Mouse (Mus musculus) intestine, postnatal 0 days (tissue): ENCODE measurements around the gene Grik1. TPM values are rescaled to one million over a fixed set of nuclear protein-coding genes. Genes with fewer than 3 reads are reported as not detected.

Experiments
- ATAC-seq: fragments of 200-750 bp; cut with Nextera tagmentation; 2 replicates; pipeline ENCODE4 v1.8.0; 2017; ENCODE audit warnings: mild to moderate bottlenecking, moderate TSS enrichment, moderate library complexity
- H3K27ac ChIP-seq: fragments of 300-500 bp; sonication (generic); 2 replicates; pipeline ENCODE4 v1.5.1; 2014; ENCODE audit warnings: mild to moderate bottlenecking, low read depth, low read length, moderate library complexity
- H3K27me3 ChIP-seq: fragments of 300-500 bp; sonication (generic); replicated peaks from 2 replicates; pipeline ENCODE4 v1.6.1; 2014; ENCODE audit warnings: low read length, mixed read lengths; ENCODE audit not compliant: control insufficient read depth, insufficient read depth
- H3K36me3 ChIP-seq: fragments of 300-500 bp; sonication (generic); 2 replicates; pipeline ENCODE4 v1.6.1; 2014; ENCODE audit warnings: mild to moderate bottlenecking, moderate library complexity; ENCODE audit not compliant: control insufficient read depth, insufficient read depth
- H3K4me1 ChIP-seq: fragments of 300-500 bp; sonication (generic); replicated peaks from 2 replicates; pipeline ENCODE4 v1.6.1; 2014; ENCODE audit warnings: antibody characterized with exemption, low read length, mixed read lengths; ENCODE audit not compliant: control insufficient read depth, insufficient read depth
- H3K4me2 ChIP-seq: fragments of 300-500 bp; sonication (generic); replicated peaks from 2 replicates; pipeline ENCODE4 v1.6.1; 2014; ENCODE audit warnings: low read depth, mild to moderate bottlenecking, moderate library complexity
- H3K4me3 ChIP-seq: fragments of 300-500 bp; sonication (generic); 2 replicates; pipeline ENCODE4 v1.5.1; 2014; ENCODE audit warnings: low read depth, low read length
- H3K9ac ChIP-seq: fragments of 300-500 bp; sonication (generic); 2 replicates; pipeline ENCODE4 v1.6.1; 2014; ENCODE audit warnings: mild to moderate bottlenecking, low read depth, low read length
- H3K9me3 ChIP-seq: fragments of 300-500 bp; sonication (generic); 2 replicates; pipeline ENCODE4 v1.6.1; 2016; ENCODE audit warnings: mixed run types; ENCODE audit not compliant: control insufficient read depth
- CTCF ChIP-seq: sonication (generic); IDR thresholded peaks from 2 replicates; pipeline ENCODE4 v1.5.1; 2016; ENCODE audit warnings: low read depth, mild to moderate bottlenecking, control low read depth, antibody characterized with exemption, moderate library complexity
- WGBS: fragments of 180-500 bp; shearing (Covaris S2); extraction: QIAGEN DNeasy Blood & Tissue Kit; methylation state at CpG from one replicate; pipeline ENCODE4 v1.1.7; 2014; 5-methylcytosine and 5-hydroxymethylcytosine counted together
- polyA plus RNA-seq: library from polyadenylated mRNA; unstranded; fragments of >200 nt; fragmentation: Nextera tagmentation; extraction: Ambion mirVana; gene quantifications from 2 replicates; pipeline ENCODE4 v1.2.1, GENCODE M21; 2015

The Grik1 gene
- polyA plus RNA-seq, 1 experiment from 2014 or later, result 0.52 TPM

DNA sequence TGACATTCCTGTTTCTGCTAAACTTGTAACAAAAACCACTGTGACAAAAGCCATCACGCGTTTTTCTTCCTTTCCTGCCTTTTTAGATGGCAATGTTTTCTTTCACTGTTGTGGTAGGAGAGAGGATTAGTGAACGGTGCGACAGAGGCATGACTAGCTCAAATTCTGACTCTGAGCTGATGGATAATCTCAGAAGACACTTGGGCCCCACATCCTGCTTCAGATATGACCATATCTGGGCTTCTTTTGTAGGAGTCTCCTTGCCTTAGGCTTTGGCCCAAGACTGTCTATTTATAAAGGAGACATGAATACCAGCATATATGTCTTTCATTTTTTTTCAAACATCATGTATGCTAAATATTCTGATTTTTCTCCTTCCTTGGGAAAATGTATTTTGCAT, 341.9 kb downstream of the Grik1 start:
- no peak overlapping the region for H3K9ac ChIP-seq
- no peak for ATAC-seq
- H3K4me2 ChIP-seq, result no peak overlapping the region
- H3K36me3 ChIP-seq, result no peaks in the 10 kb centered on the region
- no peaks in the 10 kb centered on the region for H3K27me3 ChIP-seq
- 71% methylated on average over 4 of the region's 4 CpGs for WGBS
- no peak for TF ChIP-seq CTCF
- no peaks in the 10 kb centered on the region for H3K9me3 ChIP-seq
- H3K27ac ChIP-seq, result no peak overlapping the region
- no peak overlapping the region for H3K4me3 ChIP-seq
- H3K4me1 ChIP-seq, result no peaks in the 10 kb centered on the region

DNA sequence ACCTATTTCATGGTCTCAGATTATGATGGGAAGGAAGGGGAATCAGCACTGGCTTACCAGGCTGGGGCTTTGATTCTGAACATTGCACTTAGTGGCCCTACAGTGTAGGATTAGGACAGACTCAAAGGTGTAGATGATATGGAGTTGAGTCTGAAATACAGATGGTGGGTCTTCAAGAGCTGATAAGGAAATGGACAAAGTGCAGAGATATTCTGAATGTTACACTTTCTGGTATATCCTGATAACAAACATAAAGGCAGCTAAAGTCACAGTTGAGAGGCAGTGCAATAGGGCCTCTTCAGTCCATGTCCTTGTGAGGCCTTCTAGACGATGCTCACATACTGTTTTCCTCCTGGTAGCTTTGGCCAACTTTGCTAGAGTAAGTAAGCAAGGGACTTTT, 345.7 kb downstream of the Grik1 start:
- H3K36me3 ChIP-seq, result no peaks in the 10 kb centered on the region
- 55% methylated on average over 1 of the region's 1 CpGs for WGBS
- ATAC-seq, result no peak
- no peaks in the 10 kb centered on the region for H3K27me3 ChIP-seq
- no peak for TF ChIP-seq CTCF
- no peak overlapping the region for H3K4me2 ChIP-seq
- H3K9me3 ChIP-seq, result no peaks in the 10 kb centered on the region
- H3K4me3 ChIP-seq, result no peak overlapping the region
- H3K9ac ChIP-seq, result no peak overlapping the region
- no peaks in the 10 kb centered on the region for H3K4me1 ChIP-seq
- no peak overlapping the region for H3K27ac ChIP-seq

- Histone ChIP-seq H3K4me2 (no peak overlapping the region), H3K9ac (no peak overlapping the region), H3K4me3 (no peak overlapping the region), H3K4me1 (no peaks in the 10 kb centered on the region), H3K27me3 (no peaks in the 10 kb centered on the region), H3K27ac (no peak overlapping the region), H3K9me3 (no peaks in the 10 kb centered on the region), H3K36me3 (no peaks in the 10 kb centered on the region)
- WGBS, result 84% methylated on average over 13 of the region's 13 CpGs
- TF ChIP-seq CTCF, result no peak
- ATAC-seq, result no peak
Measured at GRCm38 (mm10) chr16:87942103-87942865, 347.8 kb downstream of the Grik1 start.

DNA sequence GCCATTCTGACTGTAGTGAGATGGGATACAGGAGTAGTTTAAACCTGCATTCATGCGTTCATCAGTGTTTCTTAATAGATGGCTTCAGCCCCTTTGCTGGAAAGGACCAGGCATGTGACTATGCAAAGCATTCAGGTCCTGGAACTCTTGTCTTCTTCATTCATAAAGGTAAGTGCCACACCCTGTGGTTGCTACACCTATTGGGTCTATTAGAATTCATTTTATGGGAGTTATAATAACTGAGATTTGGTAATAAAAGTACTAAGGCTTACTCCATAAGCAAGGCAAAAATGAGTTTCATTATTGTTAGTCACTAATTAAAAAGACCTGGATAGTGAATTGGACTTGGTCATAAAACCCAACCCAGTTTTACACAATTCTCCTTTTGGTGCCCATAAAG, 355.4 kb downstream of the Grik1 start:
- no peaks in the 10 kb centered on the region for H3K9me3 ChIP-seq
- no peak for TF ChIP-seq CTCF
- no peak overlapping the region for H3K4me2 ChIP-seq
- no peak overlapping the region for H3K27ac ChIP-seq
- WGBS, result 41% methylated on average over 1 of the region's 1 CpGs
- no peaks in the 10 kb centered on the region for H3K27me3 ChIP-seq
- no peaks in the 10 kb centered on the region for H3K4me1 ChIP-seq
- no peak overlapping the region for H3K9ac ChIP-seq
- no peak overlapping the region for H3K4me3 ChIP-seq
- ATAC-seq, result peak; percentile 75
- no peaks in the 10 kb centered on the region for H3K36me3 ChIP-seq

DNA sequence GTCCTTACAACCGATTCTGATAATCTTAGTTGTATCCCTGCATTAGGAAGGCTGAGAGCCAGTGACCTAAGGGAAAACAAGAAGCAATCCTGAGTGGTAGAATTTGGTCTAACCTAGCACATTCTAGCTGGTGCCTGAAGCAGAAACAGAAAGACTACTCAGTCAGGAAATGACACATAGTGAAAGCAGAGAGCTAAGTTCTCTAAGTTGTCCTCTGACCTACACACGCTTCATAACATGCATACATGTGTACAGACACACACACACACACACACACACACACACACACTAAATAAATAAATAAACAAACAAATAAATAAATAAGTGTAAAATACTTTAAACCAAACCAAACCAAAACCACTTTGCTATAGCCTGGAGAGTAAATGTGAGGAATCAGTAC, 358.7 kb downstream of the Grik1 start:
- TF ChIP-seq CTCF, result no peak
- no peaks in the 10 kb centered on the region for H3K4me1 ChIP-seq
- no peaks in the 10 kb centered on the region for H3K36me3 ChIP-seq
- H3K9me3 ChIP-seq, result no peaks in the 10 kb centered on the region
- H3K27ac ChIP-seq, result no peak overlapping the region
- no peak overlapping the region for H3K4me2 ChIP-seq
- H3K27me3 ChIP-seq, result no peaks in the 10 kb centered on the region
- ATAC-seq, result no peak
- WGBS, result 71% methylated on average over 2 of the region's 2 CpGs
- H3K4me3 ChIP-seq, result no peak overlapping the region
- H3K9ac ChIP-seq, result no peak overlapping the region

GRCm38 (mm10) chr16:87930519-87930918, 359.5 kb downstream of the Grik1 start:
- Histone ChIP-seq H3K9me3 (no peaks in the 10 kb centered on the region), H3K4me3 (no peak overlapping the region), H3K27ac (no peak overlapping the region), H3K9ac (no peak overlapping the region), H3K27me3 (no peaks in the 10 kb centered on the region), H3K4me2 (no peak overlapping the region), H3K36me3 (no peaks in the 10 kb centered on the region), H3K4me1 (no peaks in the 10 kb centered on the region)
- no peak for ATAC-seq
- 83% methylated on average over 3 of the region's 3 CpGs for WGBS
- no peak for TF ChIP-seq CTCF

DNA sequence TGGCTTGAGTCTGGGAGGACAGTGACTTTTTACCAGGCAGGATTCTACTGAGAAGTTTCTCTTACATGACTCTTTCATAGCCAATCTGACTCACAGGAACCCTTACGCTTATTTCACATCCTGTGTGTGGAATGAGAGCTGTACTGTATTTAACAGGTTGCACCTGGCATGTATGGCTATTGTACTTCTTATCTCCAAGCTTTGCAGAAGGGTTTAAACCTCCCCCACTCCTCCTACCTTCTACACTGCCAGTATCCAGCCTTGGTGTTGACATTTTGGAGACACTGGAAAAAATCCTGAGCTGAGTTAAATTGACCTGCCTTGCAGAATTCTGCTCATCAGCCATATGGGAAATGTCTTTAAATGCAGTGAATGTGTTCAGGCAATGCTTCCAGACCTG, 361.4 kb downstream of the Grik1 start:
- 47% methylated on average over 1 of the region's 1 CpGs for WGBS
- no peak for TF ChIP-seq CTCF
- no peaks in the 10 kb centered on the region for H3K4me1 ChIP-seq
- no peaks in the 10 kb centered on the region for H3K9me3 ChIP-seq
- H3K27me3 ChIP-seq, result no peaks in the 10 kb centered on the region
- H3K4me2 ChIP-seq, result no peak overlapping the region
- no peaks in the 10 kb centered on the region for H3K36me3 ChIP-seq
- H3K4me3 ChIP-seq, result no peak overlapping the region
- H3K9ac ChIP-seq, result no peak overlapping the region
- no peak for ATAC-seq
- H3K27ac ChIP-seq, result no peak overlapping the region
